Mouse (Mus musculus): ENCODE measurements around the gene Strn. TPM values are rescaled to one million over a fixed set of nuclear protein-coding genes. Genes with fewer than 3 reads are reported as not detected.

Gene Strn
- polyA plus RNA-seq, 1 experiment: 5.6 TPM

DNA sequence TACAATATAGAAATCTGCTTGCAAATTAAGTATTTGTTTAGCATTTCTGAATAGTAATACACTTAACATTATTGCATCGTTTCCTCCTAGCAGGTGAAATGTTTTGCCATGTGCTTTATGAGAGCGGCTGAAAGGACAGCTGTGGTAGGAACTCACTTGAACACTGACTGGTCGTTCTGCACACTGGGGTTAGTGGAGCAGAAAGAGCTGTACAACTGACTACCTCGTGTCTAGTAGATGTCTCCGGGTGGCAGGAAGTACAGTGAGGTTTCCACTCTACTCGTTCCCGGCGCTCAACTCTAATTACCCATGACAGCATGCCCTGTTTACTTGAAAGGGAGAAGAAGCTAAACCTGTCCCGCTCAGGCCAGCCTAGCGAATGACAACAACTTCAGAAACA, 82.2 kb downstream of the Strn start:
- H3K36me3 ChIP-seq (ENCODE audit: control insufficient read depth, insufficient read depth, low read length): peaks cover 40% of the 10 kb centered on the region
- no peak overlapping the region for H3K4me3 ChIP-seq (ENCODE audit: low read depth, low read length)
- 85% methylated on average over 10 of the region's 10 CpGs for WGBS
- no peak overlapping the region for H3K27ac ChIP-seq (ENCODE audit: insufficient read depth, low read depth, low read length)
- no peaks in the 10 kb centered on the region for H3K27me3 ChIP-seq (ENCODE audit: control insufficient read depth, insufficient read depth, low read length)
- TF ChIP-seq POLR2A (IDR thresholded peaks at IDR 0.05; ENCODE audit: low read depth, low read length): no peak
- no peak for TF ChIP-seq CTCF (IDR thresholded peaks at IDR 0.05; ENCODE audit: extremely low read depth, insufficient read length, insufficient replicate concordance, low read depth, low read length)
- no peaks in the 10 kb centered on the region for H3K4me1 ChIP-seq (ENCODE audit: control insufficient read depth, insufficient read depth, insufficient read length, low read length)

DNA sequence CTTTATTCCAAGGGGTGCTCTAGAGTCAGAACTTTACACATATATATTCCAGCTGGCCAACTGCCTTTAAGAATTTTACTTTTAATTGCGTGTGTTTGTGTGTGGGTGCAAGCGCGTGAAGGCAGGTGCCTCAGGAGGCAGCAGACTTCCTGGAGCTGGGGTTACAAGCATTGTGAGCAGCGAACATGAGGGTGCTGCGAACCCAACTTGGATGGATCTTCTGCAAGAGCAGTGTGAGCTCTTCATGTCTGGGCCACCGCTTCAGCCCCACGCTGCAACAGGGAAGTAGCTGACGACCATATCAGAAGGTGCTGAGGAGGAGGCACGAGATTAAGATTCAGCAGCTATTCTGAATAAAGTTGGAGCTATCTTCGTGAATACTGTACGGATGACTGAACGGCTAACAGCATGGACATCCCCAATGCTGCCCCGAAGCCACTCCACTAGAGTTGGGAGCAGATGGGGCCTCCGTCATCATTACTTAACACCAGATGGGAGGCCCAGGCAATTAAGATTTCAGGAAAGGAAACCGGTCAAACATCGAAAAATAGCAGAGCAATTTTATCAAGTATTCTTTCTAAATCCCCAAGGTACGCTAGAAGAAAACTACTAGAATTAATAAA, 93.0 kb downstream of the Strn start:
- peaks cover 2% of the 10 kb centered on the region; the same call in 1 of the 2 replicates for H3K36me3 ChIP-seq (ENCODE audit: control insufficient read depth, insufficient read depth, low read length)
- no peak for TF ChIP-seq POLR2A (IDR thresholded peaks at IDR 0.05; ENCODE audit: low read depth, low read length)
- TF ChIP-seq CTCF (IDR thresholded peaks at IDR 0.05; ENCODE audit: extremely low read depth, insufficient read length, insufficient replicate concordance, low read depth, low read length): no peak
- H3K4me3 ChIP-seq (ENCODE audit: low read depth, low read length): no peak overlapping the region
- no peak overlapping the region for H3K27ac ChIP-seq (ENCODE audit: insufficient read depth, low read depth, low read length)
- no peaks in the 10 kb centered on the region for H3K27me3 ChIP-seq (ENCODE audit: control insufficient read depth, insufficient read depth, low read length)
- WGBS: 89% methylated on average over 17 of the region's 17 CpGs
- H3K4me1 ChIP-seq (ENCODE audit: control insufficient read depth, insufficient read depth, insufficient read length, low read length): no peaks in the 10 kb centered on the region

DNA sequence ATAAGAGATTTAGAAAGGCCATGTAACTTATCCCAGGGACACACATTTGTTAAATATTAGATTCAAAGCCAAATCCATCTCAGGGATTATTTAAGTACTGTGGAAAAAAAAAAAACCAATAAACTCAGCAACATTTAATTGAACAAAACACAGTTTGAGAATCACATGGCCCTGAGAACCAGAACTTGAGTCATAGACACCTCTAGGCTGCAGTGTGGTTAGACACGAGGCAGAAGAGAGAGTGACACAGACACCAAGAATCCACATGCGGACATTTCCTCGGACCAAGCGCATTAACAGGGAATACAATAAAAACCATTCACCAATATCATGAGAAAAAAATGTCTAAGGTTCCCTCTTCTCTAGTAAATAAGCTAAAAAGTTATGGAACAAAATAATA, 94.7 kb downstream of the Strn start:
- Histone ChIP-seq H3K27ac (ENCODE audit: insufficient read depth, low read depth, low read length) (no peak overlapping the region), H3K27me3 (ENCODE audit: control insufficient read depth, insufficient read depth, low read length) (no peaks in the 10 kb centered on the region), H3K4me1 (ENCODE audit: control insufficient read depth, insufficient read depth, insufficient read length, low read length) (no peaks in the 10 kb centered on the region), H3K4me3 (ENCODE audit: low read depth, low read length) (no peak overlapping the region), H3K36me3 (ENCODE audit: control insufficient read depth, insufficient read depth, low read length) (no peaks in the 10 kb centered on the region)
- TF ChIP-seq POLR2A (IDR thresholded peaks at IDR 0.05; ENCODE audit: low read depth, low read length): no peak
- 82% methylated on average over 4 of the region's 4 CpGs for WGBS

GRCm38 (mm10) chr17:78640387-78640786, 96.6 kb downstream of the Strn start:
- no peak for TF ChIP-seq POLR2A (IDR thresholded peaks at IDR 0.05; ENCODE audit: low read depth, low read length)
- TF ChIP-seq CTCF (IDR thresholded peaks at IDR 0.05; ENCODE audit: extremely low read depth, insufficient read length, insufficient replicate concordance, low read depth, low read length): no peak
- Histone ChIP-seq H3K4me3 (ENCODE audit: low read depth, low read length) (no peak overlapping the region), H3K4me1 (ENCODE audit: control insufficient read depth, insufficient read depth, insufficient read length, low read length) (no peaks in the 10 kb centered on the region), H3K27me3 (ENCODE audit: control insufficient read depth, insufficient read depth, low read length) (no peaks in the 10 kb centered on the region), H3K36me3 (ENCODE audit: control insufficient read depth, insufficient read depth, low read length) (no peaks in the 10 kb centered on the region), H3K27ac (ENCODE audit: insufficient read depth, low read depth, low read length) (no peak overlapping the region)
- 82% methylated on average over 3 of the region's 3 CpGs for WGBS

- Histone ChIP-seq H3K36me3 (ENCODE audit: control insufficient read depth, insufficient read depth, low read length) (no peaks in the 10 kb centered on the region), H3K27me3 (ENCODE audit: control insufficient read depth, insufficient read depth, low read length) (no peaks in the 10 kb centered on the region), H3K4me1 (ENCODE audit: control insufficient read depth, insufficient read depth, insufficient read length, low read length) (no peaks in the 10 kb centered on the region), H3K4me3 (ENCODE audit: low read depth, low read length) (no peak overlapping the region), H3K27ac (ENCODE audit: insufficient read depth, low read depth, low read length) (no peak overlapping the region)
- TF ChIP-seq POLR2A (IDR thresholded peaks at IDR 0.05; ENCODE audit: low read depth, low read length): no peak
- no peak for TF ChIP-seq CTCF (IDR thresholded peaks at IDR 0.05; ENCODE audit: extremely low read depth, insufficient read length, insufficient replicate concordance, low read depth, low read length)
- WGBS: 67% methylated on average over 6 of the region's 6 CpGs
These were observed 97.9 kb downstream of the Strn start for GRCm38 (mm10) chr17:78639099-78639498.

DNA sequence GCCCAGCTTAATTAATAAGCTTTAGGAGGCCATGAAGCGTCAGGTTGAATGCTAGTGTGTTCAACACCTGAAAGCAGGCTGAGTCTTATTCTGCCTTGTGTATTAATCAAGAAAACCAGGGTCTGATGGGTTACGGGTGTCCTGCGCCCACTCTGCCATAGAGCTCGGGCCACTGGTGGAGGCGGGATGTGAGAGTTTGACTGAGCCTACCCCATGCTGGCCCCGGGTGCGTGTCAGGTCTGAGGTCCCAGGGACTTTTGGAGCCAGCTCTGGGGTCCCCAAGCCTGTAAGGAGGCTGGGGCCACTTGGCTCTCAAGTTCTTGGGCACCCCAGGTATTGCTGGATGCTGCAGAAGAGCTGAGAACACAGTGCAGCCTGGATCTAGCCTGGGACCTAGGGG, 99.9 kb downstream of the Strn start:
- 94% methylated on average over 7 of the region's 7 CpGs for WGBS
- Histone ChIP-seq H3K27me3 (ENCODE audit: control insufficient read depth, insufficient read depth, low read length) (no peaks in the 10 kb centered on the region), H3K27ac (ENCODE audit: insufficient read depth, low read depth, low read length) (no peak overlapping the region), H3K36me3 (ENCODE audit: control insufficient read depth, insufficient read depth, low read length) (no peaks in the 10 kb centered on the region), H3K4me3 (ENCODE audit: low read depth, low read length) (no peak overlapping the region), H3K4me1 (ENCODE audit: control insufficient read depth, insufficient read depth, insufficient read length, low read length) (no peaks in the 10 kb centered on the region)
- TF ChIP-seq POLR2A (IDR thresholded peaks at IDR 0.05; ENCODE audit: low read depth, low read length): no peak
- TF ChIP-seq CTCF (IDR thresholded peaks at IDR 0.05; ENCODE audit: extremely low read depth, insufficient read length, insufficient replicate concordance, low read depth, low read length): no peak

DNA sequence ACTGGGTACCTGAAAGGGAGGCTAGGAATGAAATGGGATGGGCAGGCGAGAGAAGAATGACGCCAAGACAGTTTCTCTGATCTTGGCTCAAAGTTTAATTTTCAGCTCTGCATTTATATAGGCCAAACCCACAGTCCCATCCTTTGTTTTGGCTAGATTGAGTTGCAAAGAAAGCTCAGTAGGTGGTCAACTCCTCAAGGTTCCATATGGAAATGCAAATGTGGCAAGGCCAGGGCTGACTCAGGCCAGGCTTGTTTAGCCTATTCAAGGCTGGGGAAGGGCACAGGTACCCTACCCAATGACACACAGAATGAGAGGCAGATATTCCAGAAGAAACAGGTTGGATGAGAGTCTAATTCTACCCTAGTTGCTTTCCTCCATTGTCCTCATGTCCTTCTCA, 101.4 kb downstream of the Strn start:
- TF ChIP-seq POLR2A (IDR thresholded peaks at IDR 0.05; ENCODE audit: low read depth, low read length) (no peak), CTCF (IDR thresholded peaks at IDR 0.05; ENCODE audit: extremely low read depth, insufficient read length, insufficient replicate concordance, low read depth, low read length) (no peak)
- Histone ChIP-seq H3K4me3 (ENCODE audit: low read depth, low read length) (no peak overlapping the region), H3K27ac (ENCODE audit: insufficient read depth, low read depth, low read length) (no peak overlapping the region), H3K27me3 (ENCODE audit: control insufficient read depth, insufficient read depth, low read length) (no peaks in the 10 kb centered on the region), H3K4me1 (ENCODE audit: control insufficient read depth, insufficient read depth, insufficient read length, low read length) (no peaks in the 10 kb centered on the region), H3K36me3 (ENCODE audit: control insufficient read depth, insufficient read depth, low read length) (no peaks in the 10 kb centered on the region)
- WGBS: 83% methylated on average over 2 of the region's 2 CpGs
